Mouse (Mus musculus) small intestine, adult 2 months (tissue): Measurements from ENCODE around the gene Pygm.

Experiments
- CTCF ChIP-seq: fragments of 200-500 bp; IDR thresholded peaks from 2 replicates; pipeline ENCODE4 v1.5.1; 2012; ENCODE audit warnings: low read depth, mild to moderate bottlenecking, control low read depth, inconsistent platforms, low read length, moderate library complexity, mixed read lengths; ENCODE audit not compliant: insufficient replicate concordance, insufficient read length; ENCODE audit errors: extremely low read depth
- POLR2A ChIP-seq: fragments of 200-500 bp; IDR thresholded peaks from 2 replicates; pipeline ENCODE4 v1.6.1; 2012; ENCODE audit warnings: low read depth, mild to moderate bottlenecking, control low read depth, inconsistent platforms, low read length, moderate library complexity

DNA sequence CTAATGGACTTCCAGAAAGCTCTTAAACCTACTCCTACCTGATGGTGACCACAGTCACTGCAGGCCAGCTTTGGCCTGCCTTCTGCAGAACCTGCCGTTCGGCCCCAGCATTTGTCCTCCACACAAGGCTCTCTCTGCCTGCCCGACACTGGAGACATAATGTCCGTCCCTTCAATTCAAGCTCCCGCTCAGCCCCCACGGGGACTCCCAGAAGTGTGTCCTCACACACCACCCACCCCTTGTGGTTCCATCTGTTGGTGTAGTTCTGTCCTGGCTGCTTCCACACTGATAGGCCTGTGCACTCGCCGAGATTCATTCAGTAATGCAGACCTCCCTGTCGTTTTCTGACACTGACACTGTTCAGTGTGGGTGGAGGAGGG, 37.0 kb downstream of the Pygm start:
- no peak for TF ChIP-seq CTCF
- TF ChIP-seq POLR2A: no peak
